In the genomic region with DNA sequence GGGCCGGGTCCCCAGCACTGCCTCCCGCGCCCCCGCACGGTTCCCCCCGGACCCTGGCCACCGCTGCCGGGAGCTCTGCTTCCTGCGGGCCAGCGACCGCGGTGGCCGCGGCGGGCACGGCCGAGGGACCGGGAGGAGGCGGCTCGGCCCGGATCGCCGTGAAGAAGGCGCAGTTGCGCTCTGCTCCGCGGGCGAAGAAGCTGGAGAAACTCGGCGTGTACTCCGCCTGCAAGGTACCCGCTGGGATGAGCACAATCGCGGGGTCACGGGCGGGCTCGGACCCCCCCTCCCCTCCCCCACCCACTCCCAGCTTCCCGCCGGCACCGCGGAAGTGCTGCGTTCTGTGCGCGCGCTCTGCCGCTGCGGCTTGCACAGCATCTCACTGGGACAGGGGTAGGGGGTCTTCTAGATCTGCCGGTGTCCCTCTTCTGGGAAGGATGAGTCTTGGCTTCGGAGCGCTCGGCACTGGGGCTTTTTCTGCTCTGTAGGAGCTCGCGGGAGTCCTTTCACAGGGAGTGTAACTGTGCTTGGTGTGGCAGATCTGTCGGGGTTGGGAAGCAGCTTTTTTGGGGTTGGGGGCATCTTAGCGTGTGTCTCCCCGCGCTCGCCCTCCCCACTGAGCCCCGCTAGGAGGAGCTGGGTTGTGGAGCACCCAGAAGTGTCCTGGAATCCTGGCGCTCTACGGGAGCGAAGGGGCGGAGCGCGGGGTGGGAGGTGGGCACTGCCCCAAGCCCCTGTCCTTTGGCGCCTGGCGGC, we compare ENCODE assay signal across 7 mouse cellular contexts. TPM values are rescaled to one million over a fixed set of nuclear protein-coding genes. Genes with fewer than 3 reads are reported as not detected.
DNase-seq lines count a peak whose midpoint lies in the region; ATAC-seq lines count a peak whose summit lies in the region.

No protein-coding gene starts in this region.

- peak overlapping the region; percentile 89 for H3K9ac ChIP-seq in limb, embryonic 13.5 days
- peak overlapping the region; percentile 96 for H3K9ac ChIP-seq in midbrain, embryonic 14.5 days (replicated peaks; ENCODE audit: low read length)

- no peaks in the 10 kb centered on the region for H3K9me3 ChIP-seq in limb, embryonic 13.5 days
- no peaks in the 10 kb centered on the region for H3K9me3 ChIP-seq in midbrain, embryonic 14.5 days (ENCODE audit: control insufficient read depth, low read length)

- peaks cover 29% of the 10 kb centered on the region for H3K4me1 ChIP-seq in limb, embryonic 13.5 days
- peaks cover 25% of the 10 kb centered on the region for H3K4me1 ChIP-seq in midbrain, embryonic 14.5 days (ENCODE audit: control insufficient read depth, insufficient read depth, low read length)

- H3K36me3 ChIP-seq in limb, embryonic 13.5 days: no peaks in the 10 kb centered on the region
- H3K36me3 ChIP-seq in midbrain, embryonic 14.5 days (ENCODE audit: control insufficient read depth, insufficient read depth, low read length): no peaks in the 10 kb centered on the region

- no peaks in the 10 kb centered on the region for H3K27me3 ChIP-seq in limb, embryonic 13.5 days
- no peaks in the 10 kb centered on the region for H3K27me3 ChIP-seq in midbrain, embryonic 14.5 days (ENCODE audit: control insufficient read depth, insufficient read depth, low read length)

- peak; percentile 72 for DNase-seq in adipocyte (ENCODE audit: low spot score)
- peak; percentile 81 for DNase-seq in cerebellum, adult 9-11 months
- peak; percentile 20 to 21 for DNase-seq in gastrocnemius, adult 8-10 months (ENCODE audit: low spot score in 2 of 2)
- peak; percentile 66 for DNase-seq in induced T-regulatory cell, adult 2 months (ENCODE audit: low read depth)
- peak; percentile 79 for DNase-seq in midbrain, embryonic 14.5 days
- peak; percentile 33 to 46 for DNase-seq in spleen, postnatal 14 days (ENCODE audit: low spot score in 2 of 2)

- H3K4me3 ChIP-seq in limb, embryonic 13.5 days: peak overlapping the region; percentile 85
- H3K4me3 ChIP-seq in midbrain, embryonic 14.5 days (replicated peaks; ENCODE audit: low read depth, low read length): peak overlapping the region; percentile 91

- H3K27ac ChIP-seq in limb, embryonic 13.5 days: peak overlapping the region; percentile 87
- peak overlapping the region; percentile 97 for H3K27ac ChIP-seq in midbrain, embryonic 14.5 days (replicated peaks; ENCODE audit: low read depth, low read length)

- peak overlapping the region; percentile 98 for H3K4me2 ChIP-seq in limb, embryonic 13.5 days (replicated peaks)
- peak overlapping the region; percentile 87 for H3K4me2 ChIP-seq in midbrain, embryonic 14.5 days (ENCODE audit: low read length)

- under 1% methylated on average over 47 of the region's 67 CpGs for WGBS in limb, embryonic 13.5 days
- WGBS in midbrain, embryonic 14.5 days: under 1% methylated on average over 67 of the region's 67 CpGs

- peak; percentile 49 for ATAC-seq in limb, embryonic 13.5 days (ENCODE audit: low FRiP score, low read depth)
- peak; percentile 73 for ATAC-seq in midbrain, embryonic 14.5 days (ENCODE audit: low FRiP score, low TSS enrichment)

RNA-seq across cellular contexts. Expression of gene Kat2b, which starts 0.9 kb away (rescaled TPM):
- total RNA-seq in gastrocnemius, adult 8-10 months (2022): 10 to 100 TPM; 57.6 to 76.6 (median 67.2) TPM
- 5.4 and 5.8 TPM in 2 replicates for polyA plus RNA-seq in limb, embryonic 13.5 days (2015; fragmentation: Nextera tagmentation; extraction: Ambion mirVana)
- polyA plus RNA-seq in midbrain, embryonic 14.5 days (2014; fragmentation: Nextera tagmentation; extraction: Ambion mirVana): 9.2 and 9.4 TPM in 2 replicates

RNA-seq across cellular contexts. Expression of gene Pp2d1, which starts 28.3 kb away (rescaled TPM):
- total RNA-seq in gastrocnemius, adult 8-10 months (2022): under 1 TPM in 1 of 4 experiments, not detected in 3; 0.12 TPM
- 0.19 and 0.34 TPM in 2 replicates for polyA plus RNA-seq in limb, embryonic 13.5 days (2015; fragmentation: Nextera tagmentation; extraction: Ambion mirVana)
- polyA plus RNA-seq in midbrain, embryonic 14.5 days (2014; fragmentation: Nextera tagmentation; extraction: Ambion mirVana): 0.49 and 0.66 TPM in 2 replicates

Comparison
In these comparisons a context has a peak if more than half of its experiments do, and no peak if none do; other contexts are left out.
1. Peak in every context shown above with its lines: DNase-seq, ATAC-seq, H3K4me3 ChIP-seq and H3K27ac ChIP-seq.
2. DNase-seq: peak in every context shown above with its lines; median percentile 81 in cerebellum, adult 9-11 months; 79 in midbrain, embryonic 14.5 days; 72 in adipocyte; 66 in induced T-regulatory cell, adult 2 months; 40 in spleen, postnatal 14 days; 20 in gastrocnemius, adult 8-10 months.